Mouse (Mus musculus): ENCODE results near the gene Gucy2g. TPM values are rescaled to one million over a fixed set of nuclear protein-coding genes. Genes with fewer than 3 reads are reported as not detected.
"Not testable (repeated sequence)": the region's sequence is repeated elsewhere in the genome, so short reads cannot be mapped to it uniquely, and the experiment has no call there.

The Gucy2g gene
- total RNA-seq, 1 experiment from 2014 or later, result not detected

- ATAC-seq (ENCODE audit: extremely low read depth, insufficient number of reproducible peaks, low FRiP score, poor library complexity, severe bottlenecking), result no peak
These were observed 63.9 kb downstream of the Gucy2g start for GRCm38 (mm10) chr19:55177143-55177542.

GRCm38 (mm10) chr19:55171585-55171984 lies 69.5 kb downstream of the Gucy2g start:
- no peak for ATAC-seq (ENCODE audit: extremely low read depth, insufficient number of reproducible peaks, low FRiP score, poor library complexity, severe bottlenecking)

GRCm38 (mm10) chr19:55170399-55170798 lies 70.6 kb downstream of the Gucy2g start:
- ATAC-seq (ENCODE audit: extremely low read depth, insufficient number of reproducible peaks, low FRiP score, poor library complexity, severe bottlenecking), result no peak

GRCm38 (mm10) chr19:55169236-55169729 lies 71.8 kb downstream of the Gucy2g start:
- ATAC-seq (ENCODE audit: extremely low read depth, insufficient number of reproducible peaks, low FRiP score, poor library complexity, severe bottlenecking), result not testable (repeated sequence)

GRCm38 (mm10) chr19:55168360-55168759 lies 72.7 kb downstream of the Gucy2g start:
- ATAC-seq (ENCODE audit: extremely low read depth, insufficient number of reproducible peaks, low FRiP score, poor library complexity, severe bottlenecking), result no peak

GRCm38 (mm10) chr19:55167741-55168140 lies 73.3 kb downstream of the Gucy2g start:
- ATAC-seq (ENCODE audit: extremely low read depth, insufficient number of reproducible peaks, low FRiP score, poor library complexity, severe bottlenecking), result no peak

- no peak for ATAC-seq (ENCODE audit: extremely low read depth, insufficient number of reproducible peaks, low FRiP score, poor library complexity, severe bottlenecking)
These were observed 74.3 kb downstream of the Gucy2g start for GRCm38 (mm10) chr19:55166741-55167140.

GRCm38 (mm10) chr19:55165954-55166353 lies 75.1 kb downstream of the Gucy2g start:
- no peak for ATAC-seq (ENCODE audit: extremely low read depth, insufficient number of reproducible peaks, low FRiP score, poor library complexity, severe bottlenecking)

GRCm38 (mm10) chr19:55165183-55165865 lies 75.7 kb downstream of the Gucy2g start:
- no peak for ATAC-seq (ENCODE audit: extremely low read depth, insufficient number of reproducible peaks, low FRiP score, poor library complexity, severe bottlenecking)

- no peak for ATAC-seq (ENCODE audit: extremely low read depth, insufficient number of reproducible peaks, low FRiP score, poor library complexity, severe bottlenecking)
These were observed 76.9 kb downstream of the Gucy2g start for GRCm38 (mm10) chr19:55164162-55164561.

GRCm38 (mm10) chr19:55162271-55162670 lies 78.8 kb downstream of the Gucy2g start:
- no peak for ATAC-seq (ENCODE audit: extremely low read depth, insufficient number of reproducible peaks, low FRiP score, poor library complexity, severe bottlenecking)

GRCm38 (mm10) chr19:55159826-55160225 lies 81.2 kb downstream of the Gucy2g start:
- no peak for ATAC-seq (ENCODE audit: extremely low read depth, insufficient number of reproducible peaks, low FRiP score, poor library complexity, severe bottlenecking)

GRCm38 (mm10) chr19:55158606-55159005 lies 82.4 kb downstream of the Gucy2g start:
- no peak for ATAC-seq (ENCODE audit: extremely low read depth, insufficient number of reproducible peaks, low FRiP score, poor library complexity, severe bottlenecking)

- no peak for ATAC-seq (ENCODE audit: extremely low read depth, insufficient number of reproducible peaks, low FRiP score, poor library complexity, severe bottlenecking)
These were observed 84.0 kb downstream of the Gucy2g start for GRCm38 (mm10) chr19:55157029-55157428.

GRCm38 (mm10) chr19:55152983-55153382 lies 88.1 kb downstream of the Gucy2g start:
- no peak for ATAC-seq (ENCODE audit: extremely low read depth, insufficient number of reproducible peaks, low FRiP score, poor library complexity, severe bottlenecking)

- ATAC-seq (ENCODE audit: extremely low read depth, insufficient number of reproducible peaks, low FRiP score, poor library complexity, severe bottlenecking), result not testable (repeated sequence)
These were observed 88.8 kb downstream of the Gucy2g start for GRCm38 (mm10) chr19:55152274-55152673.

- ATAC-seq (ENCODE audit: extremely low read depth, insufficient number of reproducible peaks, low FRiP score, poor library complexity, severe bottlenecking), result no peak
These were observed 91.4 kb downstream of the Gucy2g start for GRCm38 (mm10) chr19:55149646-55150045.

- ATAC-seq (ENCODE audit: extremely low read depth, insufficient number of reproducible peaks, low FRiP score, poor library complexity, severe bottlenecking), result no peak
These were observed 92.9 kb downstream of the Gucy2g start for GRCm38 (mm10) chr19:55148109-55148508.

Measured in neutrophil, adult 5-6 weeks (primary cell).